Mouse (Mus musculus): ENCODE results near the gene Vax2. TPM values are rescaled to one million over a fixed set of nuclear protein-coding genes. Genes with fewer than 3 reads are reported as not detected.

Gene Vax2
- polyA plus RNA-seq, 1 experiment, result 0.84 TPM

- Histone ChIP-seq H3K4me3 (ENCODE audit: insufficient read depth, low read length) (no peak overlapping the region), H3K4me1 (ENCODE audit: control insufficient read depth, insufficient read depth, low read length) (no peaks in the 10 kb centered on the region), H3K27ac (ENCODE audit: insufficient read depth, low read length) (no peak overlapping the region)
- TF ChIP-seq POLR2A (IDR thresholded peaks at IDR 0.05; ENCODE audit: low read depth, low read length) (no peak), CTCF (IDR thresholded peaks at IDR 0.05; ENCODE audit: borderline replicate concordance, insufficient read depth, low read length) (no peak)
Measured at GRCm38 (mm10) chr6:83707738-83708510, 3.1 kb upstream of the Vax2 start.

- Histone ChIP-seq H3K4me3 (ENCODE audit: insufficient read depth, low read length) (peak overlapping the region; percentile 42), H3K4me1 (ENCODE audit: control insufficient read depth, insufficient read depth, low read length) (no peaks in the 10 kb centered on the region), H3K27ac (ENCODE audit: insufficient read depth, low read length) (no peak overlapping the region)
- TF ChIP-seq CTCF (IDR thresholded peaks at IDR 0.05; ENCODE audit: borderline replicate concordance, insufficient read depth, low read length) (no peak), POLR2A (IDR thresholded peaks at IDR 0.05; ENCODE audit: low read depth, low read length) (no peak)
Measured at GRCm38 (mm10) chr6:83710361-83711066, 550 bp upstream of the Vax2 start.

- Histone ChIP-seq H3K27ac (ENCODE audit: insufficient read depth, low read length) (no peak overlapping the region), H3K4me1 (ENCODE audit: control insufficient read depth, insufficient read depth, low read length) (no peaks in the 10 kb centered on the region), H3K4me3 (ENCODE audit: insufficient read depth, low read length) (peak overlapping the region; percentile 45)
- TF ChIP-seq CTCF (IDR thresholded peaks at IDR 0.05; ENCODE audit: borderline replicate concordance, insufficient read depth, low read length) (no peak), POLR2A (IDR thresholded peaks at IDR 0.05; ENCODE audit: low read depth, low read length) (no peak)
Measured at GRCm38 (mm10) chr6:83711725-83712475, 836 bp downstream of the Vax2 start.

GRCm38 (mm10) chr6:83713271-83714136 lies 2.4 kb downstream of the Vax2 start:
- no peak for TF ChIP-seq CTCF (IDR thresholded peaks at IDR 0.05; ENCODE audit: borderline replicate concordance, insufficient read depth, low read length)
- H3K27ac ChIP-seq (ENCODE audit: insufficient read depth, low read length), result no peak overlapping the region
- no peaks in the 10 kb centered on the region for H3K4me1 ChIP-seq (ENCODE audit: control insufficient read depth, insufficient read depth, low read length)

GRCm38 (mm10) chr6:83714221-83715123 lies 3.4 kb downstream of the Vax2 start:
- Histone ChIP-seq H3K4me1 (ENCODE audit: control insufficient read depth, insufficient read depth, low read length) (no peaks in the 10 kb centered on the region), H3K4me3 (ENCODE audit: insufficient read depth, low read length) (no peak overlapping the region), H3K27ac (ENCODE audit: insufficient read depth, low read length) (no peak overlapping the region)
- no peak for TF ChIP-seq POLR2A (IDR thresholded peaks at IDR 0.05; ENCODE audit: low read depth, low read length)
- no peak for TF ChIP-seq CTCF (IDR thresholded peaks at IDR 0.05; ENCODE audit: borderline replicate concordance, insufficient read depth, low read length)

More at GRCm38 (mm10) chr6:83713271-83714136, 2.4 kb downstream of the Vax2 start:
- no peak overlapping the region for H3K4me3 ChIP-seq (ENCODE audit: insufficient read depth, low read length)

- Histone ChIP-seq H3K4me1 (ENCODE audit: control insufficient read depth, insufficient read depth, low read length) (no peaks in the 10 kb centered on the region), H3K27ac (ENCODE audit: insufficient read depth, low read length) (no peak overlapping the region), H3K4me3 (ENCODE audit: insufficient read depth, low read length) (no peak overlapping the region)
- no peak for TF ChIP-seq POLR2A (IDR thresholded peaks at IDR 0.05; ENCODE audit: low read depth, low read length)
- no peak for TF ChIP-seq CTCF (IDR thresholded peaks at IDR 0.05; ENCODE audit: borderline replicate concordance, insufficient read depth, low read length)
Measured at GRCm38 (mm10) chr6:83715461-83716196, 4.6 kb downstream of the Vax2 start.

GRCm38 (mm10) chr6:83717026-83717425 lies 6.0 kb downstream of the Vax2 start:
- TF ChIP-seq CTCF (IDR thresholded peaks at IDR 0.05; ENCODE audit: borderline replicate concordance, insufficient read depth, low read length) (no peak), POLR2A (IDR thresholded peaks at IDR 0.05; ENCODE audit: low read depth, low read length) (no peak)
- H3K4me3 ChIP-seq (ENCODE audit: insufficient read depth, low read length), result no peak overlapping the region
- no peaks in the 10 kb centered on the region for H3K4me1 ChIP-seq (ENCODE audit: control insufficient read depth, insufficient read depth, low read length)
- H3K27ac ChIP-seq (ENCODE audit: insufficient read depth, low read length), result no peak overlapping the region

GRCm38 (mm10) chr6:83722526-83722925 lies 11.5 kb downstream of the Vax2 start:
- TF ChIP-seq CTCF (IDR thresholded peaks at IDR 0.05; ENCODE audit: borderline replicate concordance, insufficient read depth, low read length), result no peak
- no peak for TF ChIP-seq POLR2A (IDR thresholded peaks at IDR 0.05; ENCODE audit: low read depth, low read length)
- no peak overlapping the region for H3K4me3 ChIP-seq (ENCODE audit: insufficient read depth, low read length)

More at GRCm38 (mm10) chr6:83722526-83722925, 11.5 kb downstream of the Vax2 start:
- Histone ChIP-seq H3K4me1 (ENCODE audit: control insufficient read depth, insufficient read depth, low read length) (no peaks in the 10 kb centered on the region), H3K27ac (ENCODE audit: insufficient read depth, low read length) (no peak overlapping the region)

Measured in embryonic fibroblast, embryonic 13.5 days (primary cell).